Mouse (Mus musculus): ENCODE data around the gene Cdc42ep1. TPM values are rescaled to one million over a fixed set of nuclear protein-coding genes. Genes with fewer than 3 reads are reported as not detected.

The Cdc42ep1 gene
- polyA plus RNA-seq, 1 experiment: 0.36 TPM

DNA sequence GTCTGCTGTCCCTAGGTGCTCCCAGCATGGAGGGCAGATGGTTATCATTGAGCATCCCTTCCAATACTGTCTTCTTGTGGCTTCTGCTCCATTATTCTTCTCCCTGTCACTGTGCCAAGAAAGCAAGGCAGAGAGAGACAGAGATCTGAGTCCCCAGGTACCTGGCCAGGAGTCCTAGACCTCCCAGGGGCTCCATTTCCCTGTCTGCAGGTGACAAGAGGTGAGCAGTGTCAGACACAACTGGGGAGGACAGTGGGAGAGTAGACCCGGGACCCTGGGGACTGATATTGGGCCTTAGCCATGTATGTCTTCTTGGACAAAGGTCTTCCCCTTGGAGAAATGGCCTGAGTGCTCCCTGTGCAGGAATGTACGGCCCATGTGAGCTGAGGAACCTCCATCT lies 37.1 kb upstream of the Cdc42ep1 start:
- H3K4me1 ChIP-seq (ENCODE audit: control insufficient read depth, insufficient read depth, low read length): peaks cover 8% of the 10 kb centered on the region
- H3K4me3 ChIP-seq (ENCODE audit: insufficient read depth, low read length): no peak overlapping the region
- no peak overlapping the region for H3K27ac ChIP-seq (ENCODE audit: insufficient read depth, low read depth, low read length)
- TF ChIP-seq POLR2A (IDR thresholded peaks at IDR 0.05; ENCODE audit: borderline replicate concordance, low read depth, low read length) (no peak), CTCF (IDR thresholded peaks at IDR 0.05; ENCODE audit: low read depth, low read length) (no peak)

- Histone ChIP-seq H3K27ac (ENCODE audit: insufficient read depth, low read depth, low read length) (no peak overlapping the region), H3K4me1 (ENCODE audit: control insufficient read depth, insufficient read depth, low read length) (peaks cover 16% of the 10 kb centered on the region), H3K4me3 (ENCODE audit: insufficient read depth, low read length) (no peak overlapping the region)
- TF ChIP-seq CTCF (IDR thresholded peaks at IDR 0.05; ENCODE audit: low read depth, low read length) (no peak), POLR2A (IDR thresholded peaks at IDR 0.05; ENCODE audit: borderline replicate concordance, low read depth, low read length) (no peak)
These were observed 35.8 kb upstream of the Cdc42ep1 start for GRCm38 (mm10) chr15:78806614-78807013.

DNA sequence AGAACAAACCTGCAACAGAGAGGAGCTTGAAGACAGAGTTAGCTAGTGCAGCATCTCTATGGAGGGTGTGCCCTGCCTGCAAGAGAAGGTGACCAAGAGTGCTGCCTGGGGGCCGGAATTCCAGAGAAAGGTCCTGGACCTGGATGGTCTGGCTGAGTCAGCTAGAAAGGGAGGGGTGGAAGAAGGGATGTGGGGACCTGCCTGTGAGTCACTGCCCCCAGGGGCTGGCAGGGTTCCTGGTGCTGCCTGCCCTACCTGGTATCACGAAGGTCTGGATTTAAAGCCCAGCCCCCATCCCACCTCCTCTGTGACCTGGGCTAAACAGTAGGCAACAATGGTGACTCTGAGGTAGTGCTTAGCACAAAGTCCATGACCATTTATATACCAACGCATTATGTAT lies 35.3 kb upstream of the Cdc42ep1 start:
- no peak overlapping the region for H3K27ac ChIP-seq (ENCODE audit: insufficient read depth, low read depth, low read length)

DNA sequence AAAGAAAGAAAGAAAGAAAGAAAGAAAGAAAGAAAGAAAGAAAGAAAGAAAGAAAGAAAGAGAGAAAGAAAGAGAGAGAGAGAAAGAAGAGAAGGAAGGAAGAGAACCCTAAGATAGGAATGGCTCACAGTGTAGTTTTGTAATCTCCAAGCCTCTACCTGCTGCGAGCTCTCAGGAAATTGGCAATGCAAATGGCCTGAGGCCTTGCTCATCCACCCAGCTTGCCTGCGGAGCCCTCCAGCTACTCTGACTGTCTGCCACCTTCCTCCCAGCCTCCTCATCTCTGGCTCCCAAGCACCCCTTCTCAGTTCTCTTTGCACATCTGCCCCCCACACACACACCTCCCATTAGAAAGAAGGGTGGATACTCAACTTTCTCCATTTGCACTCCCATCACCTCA lies 33.4 kb upstream of the Cdc42ep1 start:
- no peak for TF ChIP-seq CTCF (IDR thresholded peaks at IDR 0.05; ENCODE audit: low read depth, low read length)
- TF ChIP-seq POLR2A (IDR thresholded peaks at IDR 0.05; ENCODE audit: borderline replicate concordance, low read depth, low read length): no peak
- no peak overlapping the region for H3K27ac ChIP-seq (ENCODE audit: insufficient read depth, low read depth, low read length)
- no peak overlapping the region for H3K4me3 ChIP-seq (ENCODE audit: insufficient read depth, low read length)
- peaks cover 16% of the 10 kb centered on the region for H3K4me1 ChIP-seq (ENCODE audit: control insufficient read depth, insufficient read depth, low read length)

More for the DNA sequence above, 35.3 kb upstream of the Cdc42ep1 start:
- peaks cover 16% of the 10 kb centered on the region for H3K4me1 ChIP-seq (ENCODE audit: control insufficient read depth, insufficient read depth, low read length)
- H3K4me3 ChIP-seq (ENCODE audit: insufficient read depth, low read length): no peak overlapping the region
- no peak for TF ChIP-seq POLR2A (IDR thresholded peaks at IDR 0.05; ENCODE audit: borderline replicate concordance, low read depth, low read length)

- TF ChIP-seq CTCF (IDR thresholded peaks at IDR 0.05; ENCODE audit: low read depth, low read length): no peak
- no peak for TF ChIP-seq POLR2A (IDR thresholded peaks at IDR 0.05; ENCODE audit: borderline replicate concordance, low read depth, low read length)
- H3K27ac ChIP-seq (ENCODE audit: insufficient read depth, low read depth, low read length): no peak overlapping the region
- peaks cover 16% of the 10 kb centered on the region for H3K4me1 ChIP-seq (ENCODE audit: control insufficient read depth, insufficient read depth, low read length)
- H3K4me3 ChIP-seq (ENCODE audit: insufficient read depth, low read length): no peak overlapping the region
These were observed 32.7 kb upstream of the Cdc42ep1 start for GRCm38 (mm10) chr15:78809739-78810138.

GRCm38 (mm10) chr15:78810146-78810545 lies 32.3 kb upstream of the Cdc42ep1 start:
- Histone ChIP-seq H3K4me3 (ENCODE audit: insufficient read depth, low read length) (no peak overlapping the region), H3K27ac (ENCODE audit: insufficient read depth, low read depth, low read length) (no peak overlapping the region), H3K4me1 (ENCODE audit: control insufficient read depth, insufficient read depth, low read length) (peaks cover 18% of the 10 kb centered on the region)
- TF ChIP-seq POLR2A (IDR thresholded peaks at IDR 0.05; ENCODE audit: borderline replicate concordance, low read depth, low read length) (no peak), CTCF (IDR thresholded peaks at IDR 0.05; ENCODE audit: low read depth, low read length) (no peak)

- peaks cover 31% of the 10 kb centered on the region for H3K4me1 ChIP-seq (ENCODE audit: control insufficient read depth, insufficient read depth, low read length)
- no peak overlapping the region for H3K4me3 ChIP-seq (ENCODE audit: insufficient read depth, low read length)
- TF ChIP-seq CTCF (IDR thresholded peaks at IDR 0.05; ENCODE audit: low read depth, low read length) (no peak), POLR2A (IDR thresholded peaks at IDR 0.05; ENCODE audit: borderline replicate concordance, low read depth, low read length) (no peak)
- H3K27ac ChIP-seq (ENCODE audit: insufficient read depth, low read depth, low read length): no peak overlapping the region
These were observed 28.8 kb upstream of the Cdc42ep1 start for GRCm38 (mm10) chr15:78813603-78814002.

DNA sequence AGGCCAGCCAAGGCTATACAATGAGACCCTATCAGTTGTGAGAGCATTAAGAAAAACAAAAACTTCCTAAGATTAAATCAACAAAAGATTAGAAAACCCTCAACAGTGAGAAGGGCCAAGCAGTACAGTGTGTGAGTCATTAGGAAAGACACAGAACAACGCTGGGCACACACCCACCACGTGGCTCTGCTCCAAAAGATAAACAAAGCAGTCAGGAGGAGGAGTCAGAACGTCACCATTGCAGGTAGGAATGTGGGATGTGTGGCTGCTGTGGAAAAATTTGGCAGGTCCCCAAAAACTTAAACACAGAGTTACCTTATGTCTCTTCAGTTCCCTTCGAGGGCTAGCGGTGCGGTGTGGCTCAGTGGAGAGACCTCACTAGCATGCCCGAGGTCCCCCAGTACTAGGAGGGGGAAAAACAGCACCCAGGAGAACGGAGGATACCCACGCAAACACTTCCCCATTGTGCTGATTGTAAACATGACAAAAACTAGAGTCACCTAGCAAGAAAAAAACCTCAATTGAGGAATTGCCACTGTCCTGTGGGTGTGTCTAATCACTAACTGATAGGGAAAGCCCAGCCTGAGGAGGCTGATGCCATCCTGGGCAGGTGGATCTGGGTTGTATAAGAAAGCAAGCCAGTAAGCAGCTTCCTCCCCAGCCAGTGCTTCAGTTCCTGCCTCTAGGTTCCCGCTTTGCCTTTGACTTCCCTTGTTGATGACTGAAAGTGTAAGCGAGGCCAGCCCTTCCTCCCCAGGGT lies 26.9 kb upstream of the Cdc42ep1 start:
- no peak for TF ChIP-seq CTCF (IDR thresholded peaks at IDR 0.05; ENCODE audit: low read depth, low read length)
- H3K27ac ChIP-seq (ENCODE audit: insufficient read depth, low read depth, low read length): peak overlapping the region; percentile 80
- peaks cover 21% of the 10 kb centered on the region for H3K4me1 ChIP-seq (ENCODE audit: control insufficient read depth, insufficient read depth, low read length)
- peak overlapping the region; percentile 37 for H3K4me3 ChIP-seq (ENCODE audit: insufficient read depth, low read length)

- H3K4me1 ChIP-seq (ENCODE audit: control insufficient read depth, insufficient read depth, low read length): peaks cover 16% of the 10 kb centered on the region
- no peak for TF ChIP-seq CTCF (IDR thresholded peaks at IDR 0.05; ENCODE audit: low read depth, low read length)
- TF ChIP-seq POLR2A (IDR thresholded peaks at IDR 0.05; ENCODE audit: borderline replicate concordance, low read depth, low read length): no peak
- H3K27ac ChIP-seq (ENCODE audit: insufficient read depth, low read depth, low read length): 0 out of 2 replicates have a peak overlapping the region, but pooled peaks have one; percentile 80
- H3K4me3 ChIP-seq (ENCODE audit: insufficient read depth, low read length): no peak overlapping the region
These were observed 26.4 kb upstream of the Cdc42ep1 start for GRCm38 (mm10) chr15:78816074-78816391.

- H3K4me1 ChIP-seq (ENCODE audit: control insufficient read depth, insufficient read depth, low read length): no peaks in the 10 kb centered on the region
- H3K4me3 ChIP-seq (ENCODE audit: insufficient read depth, low read length): no peak overlapping the region
- H3K27ac ChIP-seq (ENCODE audit: insufficient read depth, low read depth, low read length): no peak overlapping the region
- peak; percentile 66 for TF ChIP-seq CTCF (IDR thresholded peaks at IDR 0.05; ENCODE audit: low read depth, low read length)
- TF ChIP-seq POLR2A (IDR thresholded peaks at IDR 0.05; ENCODE audit: borderline replicate concordance, low read depth, low read length): no peak
These were observed 15.9 kb upstream of the Cdc42ep1 start for GRCm38 (mm10) chr15:78826213-78827204.
